Mouse (Mus musculus): ENCODE results near the gene 9230102O04Rik. TPM values are rescaled to one million over a fixed set of nuclear protein-coding genes. Genes with fewer than 3 reads are reported as not detected.

The 9230102O04Rik gene
- polyA plus RNA-seq, 1 experiment from 2014 or later: not detected

DNA sequence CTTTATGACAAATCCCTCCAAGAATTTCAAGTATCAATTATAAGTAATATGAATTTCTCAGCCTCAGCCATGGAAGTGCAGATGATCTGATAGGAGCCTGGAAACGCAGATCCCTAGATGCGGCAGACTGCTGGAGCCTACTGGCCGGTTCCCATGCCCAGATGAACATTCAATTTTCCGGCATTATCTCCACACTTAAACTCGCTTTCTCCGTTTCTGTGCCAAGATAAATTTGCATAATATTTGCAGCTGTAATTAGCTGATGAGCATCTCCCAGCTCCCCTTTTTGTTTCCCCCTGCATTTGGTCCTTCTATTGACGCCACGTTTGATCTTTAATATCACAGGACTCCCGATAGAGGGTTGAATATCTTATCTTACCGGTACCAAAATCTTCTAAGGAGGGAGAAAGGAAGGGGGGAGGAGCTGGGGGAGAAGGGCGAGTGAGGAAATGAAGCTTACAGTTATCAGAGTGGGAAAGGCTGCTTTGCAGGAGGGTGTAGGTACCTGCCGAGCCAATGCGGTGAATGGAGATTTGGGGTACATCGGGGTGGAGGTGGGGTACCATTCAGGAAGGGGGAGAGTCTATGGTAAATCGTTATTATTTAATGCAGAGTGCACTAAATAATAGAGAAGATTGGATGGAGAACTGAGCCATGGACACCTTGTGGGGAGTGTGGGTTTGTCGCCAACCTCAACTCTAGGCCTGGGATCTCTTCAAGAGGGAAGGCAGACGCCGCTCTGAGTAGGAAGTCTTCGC lies 5.7 kb upstream of the 9230102O04Rik start:
- 0 out of 2 replicates have a peak overlapping the region, but pooled peaks have one; percentile 22 for H3K4me3 ChIP-seq
- H3K9me3 ChIP-seq (replicated peaks): 0 out of 2 replicates have a peak, but pooled peaks cover 3% of the 10 kb centered on the region
- H3K27ac ChIP-seq (ENCODE audit: poor library complexity, severe bottlenecking): no peak overlapping the region
- 1% methylated on average over 19 of the region's 19 CpGs for WGBS
- no peak overlapping the region for H3K4me2 ChIP-seq
- peaks cover 94% of the 10 kb centered on the region for H3K27me3 ChIP-seq (replicated peaks)
- H3K36me3 ChIP-seq: no peaks in the 10 kb centered on the region
- peaks cover 14% of the 10 kb centered on the region for H3K4me1 ChIP-seq (replicated peaks)
- H3K9ac ChIP-seq: no peak overlapping the region
- ATAC-seq (ENCODE audit: insufficient number of reproducible peaks, low FRiP score): no peak

DNA sequence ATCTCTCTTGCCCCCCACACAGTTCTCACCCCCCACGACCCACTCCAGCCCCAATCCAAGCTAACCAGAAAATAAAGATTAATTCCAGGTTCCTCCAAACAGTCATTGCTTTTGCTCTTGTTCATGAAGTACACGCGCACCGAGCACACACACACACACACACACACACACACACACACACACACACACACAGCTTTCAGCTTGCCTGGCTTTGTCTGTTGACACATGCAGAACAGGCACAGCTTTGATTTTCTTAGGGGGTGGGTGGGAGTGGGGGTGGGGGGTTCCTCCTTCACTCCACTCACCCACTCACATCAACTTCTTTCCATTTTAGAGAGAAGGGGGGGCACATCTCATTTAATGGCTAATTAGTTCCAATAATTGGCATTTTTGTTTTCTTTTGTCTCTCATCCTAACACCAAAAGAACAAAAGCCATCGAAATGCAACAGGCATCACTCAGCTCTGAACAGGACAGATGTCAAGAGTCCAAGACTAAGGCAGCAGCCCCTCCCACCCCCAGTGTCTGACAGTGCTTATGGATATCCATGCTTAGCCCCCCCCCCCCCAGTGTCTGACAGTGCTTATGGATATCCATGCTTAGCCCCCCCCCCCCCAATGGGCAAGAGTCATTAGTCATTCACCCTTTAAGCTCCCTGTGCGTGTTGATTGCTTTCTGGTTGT lies 4.1 kb upstream of the 9230102O04Rik start:
- 3% methylated on average over 6 of the region's 6 CpGs for WGBS

DNA sequence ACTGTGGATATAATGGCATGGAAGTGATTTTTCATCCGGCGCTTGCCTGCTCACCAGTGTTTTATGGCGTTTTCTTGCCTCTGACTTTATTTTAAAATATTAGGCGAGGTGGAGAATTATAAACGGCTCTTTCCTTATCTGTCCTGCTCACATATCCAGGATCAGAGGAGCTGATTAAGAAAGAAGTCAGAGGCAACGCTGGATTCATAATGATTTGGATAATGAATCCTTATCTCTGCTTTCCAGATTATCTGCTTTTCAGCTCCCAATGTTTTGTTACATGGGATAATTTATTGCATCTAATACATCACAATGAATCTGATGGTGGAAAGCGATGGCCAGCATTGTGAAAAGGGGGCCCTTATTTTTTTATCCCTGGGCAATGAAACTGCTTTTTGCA lies 3.2 kb upstream of the 9230102O04Rik start:
- Histone ChIP-seq H3K4me3 (no peak overlapping the region), H3K9me3 (replicated peaks) (0 out of 2 replicates have a peak, but pooled peaks cover 3% of the 10 kb centered on the region), H3K27ac (ENCODE audit: poor library complexity, severe bottlenecking) (no peak overlapping the region), H3K4me1 (replicated peaks) (peaks cover 18% of the 10 kb centered on the region), H3K27me3 (replicated peaks) (peaks cover 94% of the 10 kb centered on the region), H3K9ac (no peak overlapping the region), H3K4me2 (no peak overlapping the region), H3K36me3 (no peaks in the 10 kb centered on the region)
- 8% methylated on average over 7 of the region's 7 CpGs for WGBS
- no peak for ATAC-seq (ENCODE audit: insufficient number of reproducible peaks, low FRiP score)

More for the DNA sequence above, 4.1 kb upstream of the 9230102O04Rik start:
- ATAC-seq (ENCODE audit: insufficient number of reproducible peaks, low FRiP score): no peak
- no peak overlapping the region for H3K4me2 ChIP-seq
- 0 out of 2 replicates have a peak, but pooled peaks cover 3% of the 10 kb centered on the region for H3K9me3 ChIP-seq (replicated peaks)
- no peak overlapping the region for H3K9ac ChIP-seq
- no peak overlapping the region for H3K4me3 ChIP-seq
- peaks cover 22% of the 10 kb centered on the region for H3K4me1 ChIP-seq (replicated peaks)
- H3K27me3 ChIP-seq (replicated peaks): peaks cover 94% of the 10 kb centered on the region
- no peak overlapping the region for H3K27ac ChIP-seq (ENCODE audit: poor library complexity, severe bottlenecking)
- no peaks in the 10 kb centered on the region for H3K36me3 ChIP-seq

DNA sequence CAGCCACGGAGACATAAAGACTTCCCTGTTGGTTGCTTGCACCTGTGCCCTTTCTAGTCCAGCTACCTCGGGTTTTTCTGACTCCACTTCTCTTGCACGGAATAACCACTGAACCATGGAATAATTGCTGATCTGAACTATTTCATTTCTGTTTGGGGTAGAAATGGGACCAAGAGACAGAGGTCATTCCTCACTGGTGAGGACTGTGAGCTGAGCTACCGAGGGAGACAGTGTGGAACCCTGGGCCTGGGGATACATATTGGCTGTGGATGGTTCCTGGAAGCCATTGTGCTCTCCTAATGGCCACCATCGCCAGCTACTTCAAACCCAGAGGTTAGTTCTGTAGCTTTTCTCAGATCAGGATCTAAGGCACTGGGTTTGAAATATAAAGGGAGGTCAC lies 1.6 kb upstream of the 9230102O04Rik start:
- Histone ChIP-seq H3K4me1 (replicated peaks) (peaks cover 19% of the 10 kb centered on the region), H3K27ac (ENCODE audit: poor library complexity, severe bottlenecking) (no peak overlapping the region), H3K9ac (no peak overlapping the region), H3K4me3 (no peak overlapping the region), H3K36me3 (no peaks in the 10 kb centered on the region), H3K27me3 (replicated peaks) (peaks cover 94% of the 10 kb centered on the region), H3K4me2 (no peak overlapping the region), H3K9me3 (replicated peaks) (0 out of 2 replicates have a peak, but pooled peaks cover 3% of the 10 kb centered on the region)
- ATAC-seq (ENCODE audit: insufficient number of reproducible peaks, low FRiP score): no peak
- 9% methylated on average over 5 of the region's 5 CpGs for WGBS

DNA sequence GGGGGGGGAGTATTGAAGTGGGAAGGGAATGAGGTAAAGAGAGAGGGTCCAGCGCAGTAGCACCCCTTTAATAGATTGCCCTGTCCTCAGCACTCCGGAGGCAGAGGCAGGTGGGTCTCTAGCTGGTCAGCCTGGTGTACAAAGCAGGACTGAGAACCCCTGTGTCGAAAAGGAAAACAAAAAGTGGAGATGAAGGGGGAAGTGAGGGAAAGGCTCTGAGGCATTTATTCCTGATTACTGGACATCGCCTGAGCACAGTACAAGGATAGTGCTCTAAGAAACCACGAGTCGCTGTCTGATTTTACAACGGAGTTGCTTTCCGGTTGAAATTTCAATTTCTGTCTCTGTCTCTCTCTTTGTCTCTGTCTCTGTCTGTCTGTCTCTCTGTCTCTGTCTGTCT lies 911 bp upstream of the 9230102O04Rik start:
- 3% methylated on average over 8 of the region's 8 CpGs for WGBS
- peaks cover 14% of the 10 kb centered on the region for H3K4me1 ChIP-seq (replicated peaks)
- no peak overlapping the region for H3K9ac ChIP-seq
- H3K36me3 ChIP-seq: no peaks in the 10 kb centered on the region
- peak overlapping the region; percentile 36; the same call in 1 of the 2 replicates for H3K4me3 ChIP-seq
- H3K9me3 ChIP-seq (replicated peaks): 0 out of 2 replicates have a peak, but pooled peaks cover 3% of the 10 kb centered on the region
- peak overlapping the region; percentile 68 for H3K4me2 ChIP-seq
- no peak for ATAC-seq (ENCODE audit: insufficient number of reproducible peaks, low FRiP score)
- H3K27me3 ChIP-seq (replicated peaks): peaks cover 94% of the 10 kb centered on the region
- no peak overlapping the region for H3K27ac ChIP-seq (ENCODE audit: poor library complexity, severe bottlenecking)

DNA sequence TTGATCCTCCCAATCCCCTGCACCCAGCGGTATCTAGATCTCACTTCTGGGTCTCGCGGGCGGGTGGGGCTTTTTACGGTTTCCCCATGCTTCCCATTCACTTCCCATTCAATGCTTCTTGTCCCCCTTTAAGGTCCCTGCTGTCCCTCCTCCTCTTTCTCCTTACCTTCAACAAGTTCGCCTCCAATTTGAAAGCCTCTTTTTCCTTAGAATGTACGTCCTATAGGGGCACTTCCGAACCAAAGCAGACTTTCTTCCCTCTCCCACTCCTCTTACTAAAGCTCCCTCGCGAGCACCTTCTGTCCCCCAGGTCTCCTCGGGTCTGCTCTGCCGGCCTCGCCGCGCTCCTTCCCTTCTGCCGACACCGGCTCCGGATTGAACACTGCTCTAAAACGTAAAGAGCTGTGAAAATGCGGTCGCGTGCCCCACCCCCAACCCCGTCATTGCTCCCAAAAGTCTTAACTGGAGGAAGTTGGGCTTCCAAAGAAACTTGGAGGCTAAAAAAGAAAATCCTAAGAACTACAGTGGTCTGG lies 377 bp upstream of the 9230102O04Rik start, which contains the start of gene Gata3:
Gata3 (minus strand) TSS at position 384 of the 533 bp plus-strand sequence.
- no peaks in the 10 kb centered on the region for H3K36me3 ChIP-seq
- peak within 1 kb of the TSS; percentile 36 for H3K4me3 ChIP-seq
- peaks cover 14% of the 10 kb centered on the region for H3K4me1 ChIP-seq (replicated peaks)
- H3K27ac ChIP-seq (ENCODE audit: poor library complexity, severe bottlenecking): no peak within 1 kb of the TSS
- H3K9ac ChIP-seq: no peak within 1 kb of the TSS
- H3K4me2 ChIP-seq: peak within 1 kb of the TSS; percentile 68
- H3K9me3 ChIP-seq (replicated peaks): 0 out of 2 replicates have a peak, but pooled peaks cover 3% of the 10 kb centered on the region
- under 1% methylated on average over 23 of the region's 23 CpGs for WGBS
- no peak for ATAC-seq (ENCODE audit: insufficient number of reproducible peaks, low FRiP score)
- H3K27me3 ChIP-seq (replicated peaks): peaks cover 93% of the 10 kb centered on the region

DNA sequence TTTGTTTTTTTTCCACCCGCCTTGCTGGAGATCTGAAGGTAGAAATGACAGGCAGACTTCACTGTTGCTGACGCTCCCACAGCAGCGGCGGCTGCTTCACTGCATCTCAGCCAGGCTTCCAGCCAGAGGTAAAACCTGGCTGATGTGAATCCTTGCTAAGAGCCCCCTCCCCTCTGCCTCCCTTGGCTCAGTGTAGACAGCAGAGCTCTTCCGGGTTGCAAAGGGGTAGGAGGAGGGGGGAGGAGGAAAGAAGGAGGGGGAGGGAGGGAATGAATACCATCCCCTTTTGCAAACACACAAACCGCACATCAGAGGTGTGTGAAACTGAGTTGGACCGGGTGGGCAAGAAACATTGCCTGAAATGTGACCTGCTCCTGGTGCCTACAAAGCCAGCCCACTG lies 1.7 kb downstream of the 9230102O04Rik start:
- no peak overlapping the region for H3K4me2 ChIP-seq
- H3K9me3 ChIP-seq (replicated peaks): 0 out of 2 replicates have a peak, but pooled peaks cover 3% of the 10 kb centered on the region
- WGBS: 0% methylated on average over 7 of the region's 7 CpGs
- H3K27me3 ChIP-seq (replicated peaks): peaks cover 77% of the 10 kb centered on the region
- peaks cover 29% of the 10 kb centered on the region for H3K4me1 ChIP-seq (replicated peaks)
- no peaks in the 10 kb centered on the region for H3K36me3 ChIP-seq
- no peak overlapping the region for H3K27ac ChIP-seq (ENCODE audit: poor library complexity, severe bottlenecking)
- ATAC-seq (ENCODE audit: insufficient number of reproducible peaks, low FRiP score): no peak
- no peak overlapping the region for H3K4me3 ChIP-seq
- H3K9ac ChIP-seq: no peak overlapping the region

DNA sequence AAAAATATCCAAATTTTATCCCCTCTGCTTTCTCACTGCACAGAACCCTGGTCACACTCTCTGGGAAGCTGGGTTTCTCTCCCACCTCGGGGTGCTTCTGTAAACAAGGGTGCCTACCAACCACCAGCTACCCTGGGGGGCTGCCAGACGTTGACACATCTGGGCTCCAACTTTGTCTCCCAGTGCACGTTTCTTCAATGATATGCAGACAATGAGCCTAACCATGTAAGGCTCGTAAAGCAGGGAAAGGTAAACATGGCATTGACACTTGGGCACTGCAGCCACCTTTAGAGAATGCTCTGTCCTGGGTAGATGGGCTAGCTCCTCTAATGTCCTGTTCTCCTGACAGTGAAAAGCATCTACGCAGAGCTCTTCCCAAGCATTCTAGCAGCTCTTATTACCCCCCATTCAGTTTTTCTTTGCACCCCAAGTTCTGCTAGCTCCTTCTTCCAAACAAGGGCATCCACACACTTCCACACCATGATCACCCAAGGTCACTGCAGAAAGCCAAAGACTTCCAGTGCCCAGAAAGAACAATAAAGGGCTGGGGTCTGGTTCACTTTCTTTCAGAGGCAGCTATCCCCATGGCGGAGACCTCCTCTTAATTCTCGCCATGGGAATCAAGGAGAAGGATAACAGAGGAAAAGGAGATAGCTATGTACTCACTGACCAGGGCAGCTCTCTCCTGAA lies 2.3 kb downstream of the 9230102O04Rik start:
- no peak overlapping the region for H3K27ac ChIP-seq (ENCODE audit: poor library complexity, severe bottlenecking)
- no peak for ATAC-seq (ENCODE audit: insufficient number of reproducible peaks, low FRiP score)
- H3K9me3 ChIP-seq (replicated peaks): 0 out of 2 replicates have a peak, but pooled peaks cover 3% of the 10 kb centered on the region
- H3K4me3 ChIP-seq: no peak overlapping the region
- no peaks in the 10 kb centered on the region for H3K36me3 ChIP-seq
- no peak overlapping the region for H3K9ac ChIP-seq
- H3K4me2 ChIP-seq: no peak overlapping the region
- H3K4me1 ChIP-seq (replicated peaks): peaks cover 33% of the 10 kb centered on the region
- peaks cover 73% of the 10 kb centered on the region for H3K27me3 ChIP-seq (replicated peaks)
- WGBS: 5% methylated on average over 7 of the region's 7 CpGs

DNA sequence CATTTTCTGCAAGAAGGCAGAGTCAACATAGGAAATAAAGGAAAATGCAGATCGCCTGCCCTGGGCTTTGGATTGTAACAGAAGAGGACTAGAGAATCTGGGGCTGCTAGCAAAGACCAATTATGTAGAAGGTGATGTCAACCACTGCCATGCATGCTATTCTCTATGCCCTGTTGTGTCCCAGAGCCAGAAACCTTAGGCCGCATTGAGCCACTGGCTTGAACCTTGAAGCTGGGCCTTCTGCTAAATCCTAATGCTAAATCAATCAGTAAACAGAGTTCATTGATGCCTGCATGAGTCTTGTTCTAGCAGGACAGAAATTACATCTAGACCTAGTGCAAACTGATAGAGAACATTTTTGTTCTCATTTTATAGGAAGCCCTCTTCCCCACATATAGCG lies 3.3 kb downstream of the 9230102O04Rik start:
- no peak overlapping the region for H3K9ac ChIP-seq
- no peak overlapping the region for H3K4me3 ChIP-seq
- peaks cover 70% of the 10 kb centered on the region for H3K27me3 ChIP-seq (replicated peaks)
- 29% methylated on average over 3 of the region's 3 CpGs for WGBS
- no peak for ATAC-seq (ENCODE audit: insufficient number of reproducible peaks, low FRiP score)
- H3K4me1 ChIP-seq (replicated peaks): peaks cover 43% of the 10 kb centered on the region
- no peak overlapping the region for H3K27ac ChIP-seq (ENCODE audit: poor library complexity, severe bottlenecking)
- no peaks in the 10 kb centered on the region for H3K36me3 ChIP-seq
- H3K4me2 ChIP-seq: no peak overlapping the region
- 0 out of 2 replicates have a peak, but pooled peaks cover 3% of the 10 kb centered on the region for H3K9me3 ChIP-seq (replicated peaks)

DNA sequence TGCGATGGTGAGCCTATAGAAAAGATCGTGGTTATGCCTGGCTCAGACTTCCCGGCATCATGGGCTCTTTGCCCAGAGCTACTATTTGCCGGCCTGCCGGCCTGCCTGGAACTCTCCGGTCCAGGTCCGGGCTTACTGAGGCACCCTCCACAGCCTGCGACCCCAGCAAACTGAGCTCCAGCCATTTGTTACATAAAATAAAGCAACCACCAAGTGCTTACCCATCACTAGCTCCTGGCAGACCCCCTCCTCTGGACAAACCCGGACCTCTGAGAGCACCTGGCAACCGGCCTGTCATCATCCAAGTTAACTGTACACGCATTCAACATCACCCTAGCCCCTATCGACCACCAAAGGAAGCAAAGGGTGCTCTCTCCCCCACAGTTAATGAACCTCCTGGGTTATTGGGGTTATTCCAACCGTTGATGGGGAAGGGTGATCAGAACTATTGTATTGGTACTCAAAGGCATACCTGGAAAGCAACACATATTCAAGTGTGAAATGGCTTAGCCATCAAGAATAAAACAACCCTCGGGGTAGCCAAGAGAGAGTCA lies 4.0 kb downstream of the 9230102O04Rik start:
- Histone ChIP-seq H3K4me1 (replicated peaks) (peaks cover 48% of the 10 kb centered on the region), H3K9ac (no peak overlapping the region), H3K27ac (ENCODE audit: poor library complexity, severe bottlenecking) (no peak overlapping the region), H3K9me3 (replicated peaks) (0 out of 2 replicates have a peak, but pooled peaks cover 3% of the 10 kb centered on the region), H3K36me3 (no peaks in the 10 kb centered on the region), H3K4me2 (no peak overlapping the region), H3K27me3 (replicated peaks) (peaks cover 65% of the 10 kb centered on the region), H3K4me3 (no peak overlapping the region)
- ATAC-seq (ENCODE audit: insufficient number of reproducible peaks, low FRiP score): no peak
- 12% methylated on average over 14 of the region's 14 CpGs for WGBS

Data from heart, embryonic 12.5 days (tissue).